Mouse (Mus musculus): ENCODE measurements at regions not wholly inside any gene's neighbourhood (a gene's known extent, or its start where the extent isn't known, plus 50 kb on each side); places are given as distances from the start of the nearest gene placed in this dataset.
A peak's percentile ranks its signal among the peaks of the same experiment; 100 is the strongest.

DNA sequence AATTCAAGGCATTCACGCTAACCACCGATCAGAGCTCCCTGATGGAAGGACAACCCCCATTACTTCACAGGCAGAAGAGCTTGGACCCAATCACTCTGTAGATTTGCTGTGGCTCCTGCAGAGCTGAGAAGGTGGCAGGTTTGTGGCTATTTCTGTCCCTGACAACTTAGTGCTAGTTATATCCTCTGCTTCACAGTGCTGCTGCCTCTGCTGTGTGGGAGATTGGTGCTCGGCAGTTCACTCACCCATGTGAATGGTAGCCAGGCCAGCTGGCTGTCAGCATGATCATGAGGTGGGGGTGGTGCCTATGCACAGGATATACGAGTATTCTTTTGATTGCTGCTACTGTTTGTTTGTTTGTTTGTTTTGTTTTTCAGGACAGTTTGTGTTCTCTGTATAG, 113.9 kb downstream of the Gm10131 start:
- H3K9me3 ChIP-seq (ENCODE audit: control insufficient read depth, low read length) = no peaks in the 10 kb centered on the region
- H3K4me2 ChIP-seq (replicated peaks) = no peak overlapping the region
- DNase-seq (ENCODE audit: low spot score) (no peak), ATAC-seq (ENCODE audit: low FRiP score) (no peak)
- no peak overlapping the region for H3K4me3 ChIP-seq (replicated peaks; ENCODE audit: low read length)
- H3K4me1 ChIP-seq (replicated peaks; ENCODE audit: control insufficient read depth, insufficient read depth, low read length) = no peaks in the 10 kb centered on the region
- no peak overlapping the region for H3K27ac ChIP-seq
- 62% methylated on average over 4 of the region's 4 CpGs for WGBS
- H3K9ac ChIP-seq = no peak overlapping the region
- H3K36me3 ChIP-seq (replicated peaks; ENCODE audit: control insufficient read depth, insufficient read depth) = no peaks in the 10 kb centered on the region
- H3K27me3 ChIP-seq (ENCODE audit: control insufficient read depth, insufficient read depth, low read length) = no peaks in the 10 kb centered on the region

DNA sequence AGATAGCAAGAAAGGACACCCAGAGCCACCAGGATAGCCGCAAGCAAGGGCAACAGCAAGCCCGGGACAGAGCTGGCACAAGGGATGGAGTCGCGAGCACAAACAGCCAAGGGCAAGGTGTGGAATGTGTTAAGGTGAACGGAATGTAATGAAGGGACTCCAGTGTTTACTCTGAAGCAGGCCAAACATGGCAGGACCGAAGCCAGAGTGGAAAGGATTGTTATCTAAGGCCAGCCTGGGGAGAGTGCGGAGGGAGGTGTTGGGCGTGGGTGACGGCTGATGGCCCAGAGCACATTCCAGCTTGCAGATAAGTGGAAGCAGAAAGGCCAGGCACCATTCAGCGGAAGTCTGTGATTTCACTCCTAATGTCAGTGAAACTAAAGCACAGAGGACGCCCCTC, 118.6 kb downstream of the Gm10131 start:
- H3K27me3 ChIP-seq (ENCODE audit: control insufficient read depth, insufficient read depth, low read length) = no peaks in the 10 kb centered on the region
- H3K4me2 ChIP-seq (replicated peaks) = no peak overlapping the region
- DNase-seq (ENCODE audit: low spot score) = no peak
- H3K4me1 ChIP-seq (replicated peaks; ENCODE audit: control insufficient read depth, insufficient read depth, low read length) = no peaks in the 10 kb centered on the region
- WGBS = 60% methylated on average over 11 of the region's 11 CpGs
- H3K9ac ChIP-seq = no peak overlapping the region
- no peaks in the 10 kb centered on the region for H3K9me3 ChIP-seq (ENCODE audit: control insufficient read depth, low read length)
- no peak overlapping the region for H3K27ac ChIP-seq
- ATAC-seq (ENCODE audit: low FRiP score) = no peak
- H3K36me3 ChIP-seq (replicated peaks; ENCODE audit: control insufficient read depth, insufficient read depth) = no peaks in the 10 kb centered on the region
- no peak overlapping the region for H3K4me3 ChIP-seq (replicated peaks; ENCODE audit: low read length)

DNA sequence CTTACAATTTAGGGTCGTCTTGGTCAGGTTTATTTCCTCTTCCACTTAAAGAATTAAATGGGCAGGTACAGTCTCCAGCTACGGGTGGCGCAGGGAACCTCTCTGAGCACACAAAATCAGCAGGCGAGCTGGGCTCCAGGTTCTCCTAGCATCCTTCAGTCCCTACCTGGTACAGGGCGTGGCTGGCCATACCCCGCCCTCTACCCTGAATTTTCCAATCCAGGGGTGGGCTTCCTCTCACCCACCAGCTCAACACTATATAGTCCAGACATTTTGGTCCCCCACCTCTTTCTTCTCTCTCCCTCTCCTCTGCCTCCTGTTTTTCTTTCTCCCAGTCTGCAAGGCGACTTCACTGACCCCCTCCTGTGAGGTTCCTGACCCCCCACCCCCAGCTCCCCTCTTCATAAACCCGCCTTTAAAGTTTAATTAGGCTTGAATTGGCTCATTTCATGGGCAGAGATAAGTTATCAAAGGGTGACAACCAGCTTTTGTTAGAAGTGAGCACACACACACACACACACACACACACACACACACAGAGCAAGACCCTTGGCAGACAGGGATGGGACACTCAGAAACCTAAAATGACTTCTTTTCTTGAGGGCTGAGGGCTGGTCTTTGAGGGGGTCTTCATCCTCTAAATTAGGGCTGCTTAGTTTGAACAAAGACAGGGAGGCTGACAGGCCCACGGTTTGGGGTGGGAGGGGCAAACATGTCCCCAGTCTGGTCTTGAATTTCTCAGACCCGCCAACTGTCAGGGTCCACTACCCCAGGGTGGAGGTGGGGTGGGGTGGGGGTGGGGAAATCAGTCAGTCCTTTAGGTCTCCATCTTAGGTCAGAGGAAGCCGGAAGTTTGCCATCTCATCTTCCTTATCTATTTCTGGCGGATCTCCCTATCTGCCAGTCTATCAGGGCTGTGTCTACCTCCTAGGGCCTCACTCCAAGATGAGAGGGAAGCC, 119.3 kb downstream of the Gm10131 start:
- no peaks in the 10 kb centered on the region for H3K36me3 ChIP-seq (replicated peaks; ENCODE audit: control insufficient read depth, insufficient read depth)

DNA sequence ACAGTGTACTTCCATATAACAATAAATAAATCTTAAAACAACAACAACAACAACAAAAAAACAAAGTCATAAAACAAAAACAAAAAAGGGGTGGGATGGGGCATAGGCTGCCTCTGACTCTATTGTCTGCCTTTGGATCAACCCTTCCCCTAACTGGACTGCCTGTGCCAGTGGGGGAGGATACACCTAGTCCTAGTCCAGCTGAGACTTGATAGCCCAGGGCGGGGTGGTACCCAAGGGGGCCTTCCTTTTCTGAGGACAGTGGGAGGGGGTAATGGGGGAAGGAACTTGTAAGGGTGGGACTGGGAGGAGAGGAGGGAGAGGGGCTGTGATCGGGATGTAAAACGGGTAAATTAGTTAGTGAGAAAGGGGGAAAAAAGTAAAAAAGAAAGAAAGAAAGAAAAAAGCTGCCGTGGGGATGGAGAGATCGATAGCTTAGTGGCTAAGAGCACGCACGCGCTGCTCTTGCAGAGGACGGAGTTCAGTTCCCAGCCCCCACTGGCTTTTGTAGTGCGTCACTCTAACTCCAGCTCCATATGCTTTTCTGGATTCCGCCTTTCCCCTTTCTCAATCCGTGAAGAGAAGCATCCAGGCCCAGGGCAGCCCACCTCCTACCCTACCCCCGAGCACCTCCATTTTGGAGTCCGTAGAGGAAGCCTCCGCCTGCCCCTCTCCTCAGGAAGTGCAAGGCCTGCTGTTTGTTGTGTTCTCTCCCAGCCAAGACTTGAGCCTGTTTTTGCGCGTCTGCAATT, 120.2 kb downstream of the Gm10131 start:
- no peaks in the 10 kb centered on the region for H3K9me3 ChIP-seq (ENCODE audit: control insufficient read depth, low read length)
- H3K27me3 ChIP-seq (ENCODE audit: control insufficient read depth, insufficient read depth, low read length) = no peaks in the 10 kb centered on the region
- DNase-seq (ENCODE audit: low spot score) = peak; percentile 32
- peak overlapping the region; percentile 39; the same call in 1 of the 2 replicates for H3K9ac ChIP-seq
- 22% methylated on average over 17 of the region's 17 CpGs for WGBS
- H3K27ac ChIP-seq = no peak overlapping the region
- H3K4me2 ChIP-seq (replicated peaks) = peak overlapping the region; percentile 36
- no peaks in the 10 kb centered on the region for H3K4me1 ChIP-seq (replicated peaks; ENCODE audit: control insufficient read depth, insufficient read depth, low read length)
- peak; percentile 55; the same call in 1 of the 2 replicates for ATAC-seq (ENCODE audit: low FRiP score)
- H3K4me3 ChIP-seq (replicated peaks; ENCODE audit: low read length) = no peak overlapping the region; the same call in 1 of the 2 replicates
- no peaks in the 10 kb centered on the region for H3K36me3 ChIP-seq (replicated peaks; ENCODE audit: control insufficient read depth, insufficient read depth)

More for the DNA sequence above, 119.3 kb downstream of the Gm10131 start:
- Histone ChIP-seq H3K4me1 (replicated peaks; ENCODE audit: control insufficient read depth, insufficient read depth, low read length) (no peaks in the 10 kb centered on the region), H3K9me3 (ENCODE audit: control insufficient read depth, low read length) (no peaks in the 10 kb centered on the region), H3K4me2 (replicated peaks) (peak overlapping the region; percentile 36), H3K4me3 (replicated peaks; ENCODE audit: low read length) (no peak overlapping the region; the same call in 1 of the 2 replicates), H3K27me3 (ENCODE audit: control insufficient read depth, insufficient read depth, low read length) (no peaks in the 10 kb centered on the region), H3K9ac (no peak overlapping the region), H3K27ac (no peak overlapping the region)
- ATAC-seq (ENCODE audit: low FRiP score) (no peak), DNase-seq (ENCODE audit: low spot score) (no peak)
- 36% methylated on average over 12 of the region's 12 CpGs for WGBS

DNA sequence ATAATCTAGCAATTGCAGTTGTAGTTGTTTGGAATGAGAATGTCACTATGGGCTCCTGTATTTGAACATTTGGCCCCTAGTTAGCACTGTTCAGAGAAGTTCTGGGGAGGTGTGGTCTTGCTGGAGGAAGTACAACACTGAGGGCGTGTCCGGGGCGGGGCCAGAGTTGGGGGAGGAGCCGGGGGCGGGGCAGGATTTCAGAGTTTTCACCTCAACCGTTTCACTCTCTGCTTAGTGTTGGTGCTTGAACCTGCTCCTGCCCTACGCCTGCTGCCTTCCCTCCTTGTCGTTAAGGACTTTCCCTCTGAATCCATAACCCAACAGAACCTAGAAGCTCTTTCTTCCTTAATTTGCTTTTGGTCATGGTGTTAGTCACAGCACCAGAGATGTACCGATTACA, 121.5 kb downstream of the Gm10131 start:
- 76% methylated on average over 9 of the region's 9 CpGs for WGBS
- DNase-seq (ENCODE audit: low spot score) (no peak), ATAC-seq (ENCODE audit: low FRiP score) (no peak)

DNA sequence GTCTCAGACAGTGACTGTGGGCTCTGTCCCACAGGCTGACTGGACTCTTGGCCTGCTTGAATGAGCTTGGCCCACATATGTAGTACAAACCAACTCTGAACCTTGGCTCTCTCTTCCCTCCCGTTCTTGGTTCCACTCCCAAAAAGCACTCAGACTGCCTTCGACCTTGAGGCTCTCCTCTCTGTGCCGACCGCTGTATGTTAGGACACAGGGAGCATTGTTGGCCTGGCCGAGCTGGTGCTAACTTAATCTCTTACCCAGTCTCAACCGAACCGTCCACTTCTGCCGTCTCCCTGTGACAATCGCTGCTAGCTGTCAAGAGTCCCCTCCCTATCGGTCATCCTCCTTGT, 123.8 kb downstream of the Gm10131 start:
- Histone ChIP-seq H3K27ac (no peak overlapping the region), H3K9ac (no peak overlapping the region), H3K36me3 (replicated peaks; ENCODE audit: control insufficient read depth, insufficient read depth) (no peaks in the 10 kb centered on the region), H3K4me3 (replicated peaks; ENCODE audit: low read length) (no peak overlapping the region), H3K9me3 (ENCODE audit: control insufficient read depth, low read length) (no peaks in the 10 kb centered on the region), H3K4me2 (replicated peaks) (no peak overlapping the region), H3K27me3 (ENCODE audit: control insufficient read depth, insufficient read depth, low read length) (no peaks in the 10 kb centered on the region), H3K4me1 (replicated peaks; ENCODE audit: control insufficient read depth, insufficient read depth, low read length) (no peaks in the 10 kb centered on the region)
- 74% methylated on average over 10 of the region's 10 CpGs for WGBS
- DNase-seq (ENCODE audit: low spot score) (no peak), ATAC-seq (ENCODE audit: low FRiP score) (no peak)

More for the DNA sequence above, 121.5 kb downstream of the Gm10131 start:
- no peaks in the 10 kb centered on the region for H3K36me3 ChIP-seq (replicated peaks; ENCODE audit: control insufficient read depth, insufficient read depth)
- no peak overlapping the region for H3K27ac ChIP-seq
- H3K4me1 ChIP-seq (replicated peaks; ENCODE audit: control insufficient read depth, insufficient read depth, low read length) = no peaks in the 10 kb centered on the region
- H3K27me3 ChIP-seq (ENCODE audit: control insufficient read depth, insufficient read depth, low read length) = no peaks in the 10 kb centered on the region
- no peak overlapping the region for H3K4me2 ChIP-seq (replicated peaks)
- no peak overlapping the region for H3K4me3 ChIP-seq (replicated peaks; ENCODE audit: low read length)
- H3K9ac ChIP-seq = no peak overlapping the region
- H3K9me3 ChIP-seq (ENCODE audit: control insufficient read depth, low read length) = no peaks in the 10 kb centered on the region

DNA sequence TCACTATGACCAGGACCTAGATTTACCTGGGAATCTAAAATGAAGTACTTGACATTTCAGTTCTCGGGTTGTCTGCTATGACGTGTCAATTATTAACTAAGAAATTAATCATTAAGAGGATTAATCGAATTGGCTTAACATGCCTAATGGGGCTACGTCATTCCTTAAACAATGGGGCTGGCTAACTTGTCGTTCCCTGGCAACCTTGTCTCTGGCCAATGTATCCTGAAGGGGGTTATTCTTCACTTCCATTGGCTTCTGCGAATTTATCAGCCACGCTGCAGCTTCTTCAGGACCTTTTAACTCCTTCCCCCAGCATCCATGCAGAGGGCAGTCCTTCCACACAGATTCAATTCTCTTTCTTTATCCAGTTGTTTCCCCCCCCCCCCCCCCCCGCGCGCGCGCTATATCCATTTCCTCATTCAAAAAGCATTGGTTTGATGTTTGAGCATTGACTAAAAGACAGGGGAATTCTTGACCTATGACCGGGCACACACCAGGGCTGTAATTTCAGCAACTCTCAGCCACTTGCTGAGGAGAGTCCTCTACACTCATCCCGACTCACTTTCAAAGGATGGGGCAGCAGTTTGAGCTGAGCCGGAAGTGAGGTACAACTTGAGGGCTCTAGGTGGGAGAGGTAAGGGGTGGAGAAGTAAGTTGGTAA, 124.3 kb downstream of the Gm10131 start:
- Histone ChIP-seq H3K27me3 (ENCODE audit: control insufficient read depth, insufficient read depth, low read length) (no peaks in the 10 kb centered on the region), H3K9ac (no peak overlapping the region), H3K27ac (no peak overlapping the region), H3K36me3 (replicated peaks; ENCODE audit: control insufficient read depth, insufficient read depth) (no peaks in the 10 kb centered on the region), H3K4me3 (replicated peaks; ENCODE audit: low read length) (no peak overlapping the region), H3K4me2 (replicated peaks) (no peak overlapping the region), H3K4me1 (replicated peaks; ENCODE audit: control insufficient read depth, insufficient read depth, low read length) (no peaks in the 10 kb centered on the region), H3K9me3 (ENCODE audit: control insufficient read depth, low read length) (no peaks in the 10 kb centered on the region)
- DNase-seq (ENCODE audit: low spot score) (no peak), ATAC-seq (ENCODE audit: low FRiP score) (no peak)
- WGBS = 59% methylated on average over 15 of the region's 15 CpGs

DNA sequence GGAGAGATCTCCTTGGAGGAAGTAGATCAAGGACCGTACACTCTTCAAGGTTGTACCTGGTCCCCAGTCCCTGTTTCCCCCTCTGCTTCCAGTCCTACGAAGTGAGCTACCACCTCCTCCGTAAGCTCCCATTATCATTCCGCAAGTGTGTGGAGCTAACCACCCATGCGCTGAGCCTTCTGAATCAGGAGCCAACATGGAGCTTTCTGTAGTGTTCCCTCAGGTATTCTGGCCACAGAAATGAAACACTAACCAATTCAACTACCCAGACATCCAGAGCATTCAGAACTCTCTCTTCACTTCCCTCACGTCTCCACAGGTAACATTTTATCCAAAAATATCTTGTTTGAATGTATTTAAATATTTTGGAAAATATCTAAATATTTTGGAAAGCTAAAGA, 124.9 kb downstream of the Gm10131 start:
- ATAC-seq (ENCODE audit: low FRiP score) (no peak), DNase-seq (ENCODE audit: low spot score) (no peak)
- Histone ChIP-seq H3K27me3 (ENCODE audit: control insufficient read depth, insufficient read depth, low read length) (no peaks in the 10 kb centered on the region), H3K4me3 (replicated peaks; ENCODE audit: low read length) (no peak overlapping the region), H3K4me2 (replicated peaks) (no peak overlapping the region), H3K27ac (no peak overlapping the region), H3K36me3 (replicated peaks; ENCODE audit: control insufficient read depth, insufficient read depth) (no peaks in the 10 kb centered on the region), H3K4me1 (replicated peaks; ENCODE audit: control insufficient read depth, insufficient read depth, low read length) (no peaks in the 10 kb centered on the region), H3K9me3 (ENCODE audit: control insufficient read depth, low read length) (no peaks in the 10 kb centered on the region), H3K9ac (no peak overlapping the region)
- WGBS = 90% methylated on average over 6 of the region's 6 CpGs

DNA sequence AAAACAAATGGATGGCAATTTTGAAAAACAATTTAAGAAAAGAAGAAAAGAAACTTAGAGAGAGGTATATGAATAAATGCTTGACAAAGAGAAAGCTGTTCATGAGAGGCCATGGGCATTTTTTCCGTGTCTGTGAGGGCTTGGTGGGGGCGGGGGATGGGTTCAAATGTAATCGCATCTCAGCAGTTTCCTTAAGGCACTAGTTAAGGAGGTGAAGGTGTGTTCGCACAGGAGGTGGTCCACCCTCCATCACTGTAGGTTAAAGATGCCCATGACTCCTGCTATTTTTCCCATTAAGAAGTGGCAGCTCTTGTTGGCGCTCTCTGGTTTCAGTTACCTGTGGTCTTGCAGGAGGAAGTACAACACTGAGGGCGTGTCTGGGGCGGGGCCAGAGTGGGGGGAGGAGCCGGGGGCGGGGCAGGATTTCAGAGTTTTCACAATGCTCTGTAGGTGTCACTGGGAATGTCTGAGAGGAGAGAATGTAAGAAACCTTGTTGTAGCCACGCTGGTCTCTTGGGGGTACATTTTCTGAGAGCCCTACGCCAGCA, 126.0 kb downstream of the Gm10131 start:
- Histone ChIP-seq H3K27ac (no peak overlapping the region), H3K27me3 (ENCODE audit: control insufficient read depth, insufficient read depth, low read length) (no peaks in the 10 kb centered on the region), H3K4me3 (replicated peaks; ENCODE audit: low read length) (no peak overlapping the region), H3K4me1 (replicated peaks; ENCODE audit: control insufficient read depth, insufficient read depth, low read length) (no peaks in the 10 kb centered on the region), H3K4me2 (replicated peaks) (no peak overlapping the region), H3K9ac (no peak overlapping the region), H3K9me3 (ENCODE audit: control insufficient read depth, low read length) (no peaks in the 10 kb centered on the region), H3K36me3 (replicated peaks; ENCODE audit: control insufficient read depth, insufficient read depth) (no peaks in the 10 kb centered on the region)
- ATAC-seq (ENCODE audit: low FRiP score) (no peak), DNase-seq (ENCODE audit: low spot score) (no peak)
- 64% methylated on average over 11 of the region's 11 CpGs for WGBS

Measured in hindbrain, embryonic 14.5 days (tissue).